Mouse (Mus musculus) brain, embryonic 14.5 days (tissue): ENCODE measurements at regions not wholly inside any gene's neighbourhood (a gene's known extent, or its start where the extent isn't known, plus 50 kb on each side); places are given as distances from the start of the nearest gene placed in this dataset.

Source experiments
- CTCF ChIP-seq: fragments of 200-500 bp; IDR thresholded peaks from 2 replicates; pipeline ENCODE4 v1.5.1; 2012; ENCODE audit warnings: inconsistent platforms, mild to moderate bottlenecking, moderate library complexity, borderline replicate concordance; ENCODE audit not compliant: insufficient read depth, insufficient read length; ENCODE audit errors: extremely low read depth
- POLR2A ChIP-seq: fragments of 200-500 bp; IDR thresholded peaks from 2 replicates; pipeline ENCODE4 v1.6.1; 2012; ENCODE audit warnings: mild to moderate bottlenecking, inconsistent platforms, borderline replicate concordance; ENCODE audit not compliant: poor library complexity, insufficient read depth, insufficient read length, severe bottlenecking; ENCODE audit errors: extremely low read depth

GRCm38 (mm10) chr13:101597243-101598125 is 170.5 kb downstream of the Pik3r1 start:
- no peak for TF ChIP-seq POLR2A
- no peak for TF ChIP-seq CTCF
